Mouse (Mus musculus) WW6 (cell line): ENCODE results near the gene Ier5l.

Source experiments
- DNase-seq: peaks from one replicate; pipeline ENCODE4 v3.0.0-alpha.2; 2013; ENCODE audit warnings: low read depth, low spot score

The Ier5l gene

GRCm38 (mm10) chr2:30474039-30474438, at the start of gene Ier5l:
Gene Ier5l, minus strand, starts transcription at chr2:30474219.
- peak; percentile 85 for DNase-seq

GRCm38 (mm10) chr2:30523727-30524126, 49.7 kb upstream of the Ier5l start:
- DNase-seq = no peak

DNA sequence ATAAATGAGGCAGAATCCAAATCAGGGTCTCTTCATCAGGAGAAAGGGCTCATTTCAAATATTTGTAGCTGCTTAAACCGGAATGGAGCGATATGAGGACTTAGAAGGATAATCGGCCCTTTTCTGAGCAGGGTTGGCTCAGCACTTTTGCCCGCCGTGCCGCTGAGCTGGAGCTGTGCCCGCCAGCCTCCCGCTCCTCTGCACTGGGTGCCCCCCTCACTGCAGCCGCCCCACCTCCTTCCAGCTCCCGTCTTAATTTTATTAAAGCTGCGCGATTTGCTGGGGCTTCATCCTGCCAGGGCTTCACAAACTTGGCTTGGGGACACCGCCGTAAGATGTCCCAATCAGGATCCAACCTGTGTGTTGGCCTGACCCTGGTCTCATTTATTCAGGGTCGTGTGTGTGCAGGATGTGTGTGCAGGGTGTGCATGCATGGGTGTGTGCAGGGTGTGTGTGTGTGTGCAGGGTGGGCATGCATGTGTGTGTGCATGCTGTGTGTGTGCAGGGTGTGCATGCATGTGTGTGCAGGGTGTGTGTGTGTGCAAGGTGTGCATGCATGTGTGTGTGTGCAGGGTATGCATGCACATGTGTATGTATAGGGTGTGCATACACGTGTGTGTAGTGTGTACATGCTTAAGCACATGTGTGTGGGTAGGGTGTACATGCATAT, 36.8 kb upstream of the Ier5l start:
- DNase-seq = no peak

- no peak for DNase-seq
These were observed 33.2 kb upstream of the Ier5l start for GRCm38 (mm10) chr2:30507138-30507727.

DNA sequence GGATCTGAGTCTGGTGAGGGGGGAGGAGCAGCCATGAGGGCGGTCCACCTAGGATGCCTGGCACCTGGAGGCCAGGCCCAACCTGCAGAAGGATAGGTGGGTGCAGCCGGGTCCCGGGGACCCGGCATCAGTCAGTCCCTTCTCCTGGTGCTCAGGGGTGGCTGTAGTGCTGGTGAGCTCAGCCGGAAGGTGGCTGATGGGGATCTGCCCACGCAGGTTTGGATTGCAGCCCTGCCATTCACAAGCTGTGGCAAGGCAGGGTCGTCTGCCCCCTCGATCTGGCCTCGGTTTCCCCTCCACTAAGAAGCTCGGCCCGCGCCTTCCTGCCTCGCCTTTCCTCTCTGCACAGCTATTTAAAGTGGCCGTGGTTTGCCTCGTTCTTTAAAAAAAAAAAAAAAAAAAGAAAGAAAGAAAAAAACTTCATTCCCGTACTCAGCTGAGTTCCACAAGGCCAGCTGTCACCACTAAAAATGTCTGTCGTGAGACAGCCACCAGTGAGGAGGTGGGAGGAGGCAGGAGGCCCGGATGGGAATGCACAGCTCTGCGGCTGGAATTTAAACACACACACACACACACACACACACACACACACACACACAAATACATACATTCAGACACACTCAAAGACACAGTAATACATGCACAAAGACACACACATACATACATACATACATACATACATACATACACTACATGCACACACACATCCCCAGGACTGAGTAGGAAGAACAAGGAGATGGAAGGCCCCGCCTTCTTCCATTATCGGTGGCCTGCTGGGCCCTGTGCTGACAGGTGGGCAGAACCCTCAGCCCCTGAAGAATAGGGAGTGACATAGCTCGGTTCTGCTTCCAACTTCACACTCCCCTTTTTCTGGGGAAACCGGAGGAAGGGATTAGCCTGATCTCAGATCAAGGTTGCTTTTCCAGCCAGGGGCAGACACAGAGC, 29.9 kb upstream of the Ier5l start:
- no peak for DNase-seq

DNA sequence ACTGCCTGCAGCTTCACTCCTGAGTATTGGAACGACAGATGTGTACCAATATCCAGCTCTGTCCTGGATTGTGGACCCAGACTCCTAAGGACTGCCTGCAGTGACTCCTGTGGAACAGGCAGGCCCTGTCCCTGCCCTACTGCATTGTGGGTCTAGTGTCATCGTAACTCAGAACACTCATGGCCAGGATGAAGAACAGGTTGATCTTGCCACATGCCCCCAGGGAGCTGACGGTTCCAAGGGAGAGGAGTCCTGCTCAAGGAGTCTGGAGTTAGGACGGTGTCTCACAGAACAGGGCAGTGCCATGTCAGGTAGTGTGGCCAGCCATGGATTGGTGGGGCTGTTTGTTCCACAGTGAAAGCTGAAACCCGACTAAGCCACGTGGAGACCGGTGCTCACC, 27.7 kb upstream of the Ier5l start:
- DNase-seq = no peak

GRCm38 (mm10) chr2:30495909-30496861, 22.2 kb upstream of the Ier5l start:
- DNase-seq = peak; percentile 26

GRCm38 (mm10) chr2:30495000-30495908, 21.2 kb upstream of the Ier5l start:
- no peak for DNase-seq

DNA sequence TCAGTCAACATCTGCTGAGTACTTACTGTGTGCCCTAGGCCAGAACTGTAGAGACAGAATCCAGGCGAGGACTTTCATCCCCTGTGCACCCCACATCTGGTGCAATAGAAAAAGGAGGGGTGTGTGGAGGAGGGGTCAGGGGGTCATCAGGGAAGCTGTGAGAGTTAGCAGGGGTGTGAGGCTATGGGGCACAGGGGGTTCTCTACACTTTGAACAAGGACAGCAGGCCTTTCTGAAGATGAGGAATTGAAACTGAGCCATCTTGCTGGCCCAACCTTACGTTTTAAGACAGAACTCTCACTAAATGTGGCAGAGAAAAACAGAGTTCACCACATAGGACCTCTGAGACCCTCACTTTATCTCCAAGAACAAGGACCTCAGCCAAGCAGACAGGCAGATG, 16.4 kb upstream of the Ier5l start:
- no peak for DNase-seq

DNA sequence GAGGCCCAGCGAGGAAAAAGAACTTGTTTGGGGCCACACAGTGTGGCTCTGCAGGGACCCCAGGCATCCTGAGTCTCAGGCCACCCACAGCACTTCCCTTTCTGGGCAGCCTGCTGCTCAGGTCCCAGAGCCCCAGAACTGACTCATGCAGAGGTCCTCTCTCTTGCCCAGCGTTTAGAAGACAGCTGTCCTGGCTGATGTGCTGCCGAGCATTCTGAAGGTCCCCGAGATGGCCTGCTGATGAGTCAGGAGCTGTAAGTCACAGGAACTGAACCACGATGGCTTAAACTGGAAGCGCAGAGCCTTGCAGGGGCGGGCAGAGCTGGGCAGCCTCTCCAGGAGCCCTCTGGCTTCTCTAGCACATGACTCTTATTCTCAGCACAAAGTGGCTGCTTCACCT, 13.6 kb upstream of the Ier5l start:
- no peak for DNase-seq

DNA sequence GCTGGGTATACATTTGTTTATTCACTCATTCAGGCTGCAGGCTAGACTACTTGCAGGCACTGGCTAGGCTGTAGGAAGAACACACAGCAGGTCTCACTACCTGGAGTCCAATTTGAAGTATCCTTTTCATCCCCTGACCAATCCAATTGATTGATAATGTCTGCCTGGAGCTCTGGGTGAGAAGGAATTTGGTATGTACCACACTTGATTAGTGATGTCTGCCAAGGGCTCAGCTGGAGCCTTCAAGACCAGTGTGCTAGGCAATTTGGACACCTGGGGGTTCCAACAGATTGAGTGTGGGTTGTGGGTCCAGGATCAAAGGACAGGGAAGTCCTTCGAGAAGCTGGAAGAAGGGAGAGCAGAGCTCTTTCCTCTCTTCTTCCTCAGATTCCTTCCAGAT, 4.5 kb upstream of the Ier5l start:
- no peak for DNase-seq

- no peak for DNase-seq
These were observed 2.2 kb upstream of the Ier5l start for GRCm38 (mm10) chr2:30476241-30476640.

DNA sequence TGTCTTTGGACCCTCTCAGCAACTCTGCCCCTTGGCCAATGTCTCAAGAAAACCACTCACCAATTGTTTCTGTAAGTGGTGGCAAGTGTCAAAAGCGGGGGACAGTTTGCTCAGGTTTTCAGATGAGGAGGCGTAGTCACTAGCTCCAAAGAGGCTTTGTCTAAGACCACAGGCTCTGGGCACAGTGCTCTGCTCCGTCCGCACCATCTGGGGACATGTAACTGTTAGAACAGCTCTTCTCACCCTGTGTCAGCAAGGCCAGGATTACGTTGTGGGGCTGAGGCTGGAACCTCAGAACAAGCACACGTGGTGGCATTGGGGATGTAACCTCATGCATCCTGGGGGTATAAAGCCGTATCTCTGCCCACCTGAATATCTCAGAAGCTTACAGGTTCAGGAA, 1.4 kb upstream of the Ier5l start:
- no peak for DNase-seq

GRCm38 (mm10) chr2:30474776-30475175, 757 bp upstream of the Ier5l start:
- DNase-seq = no peak

DNA sequence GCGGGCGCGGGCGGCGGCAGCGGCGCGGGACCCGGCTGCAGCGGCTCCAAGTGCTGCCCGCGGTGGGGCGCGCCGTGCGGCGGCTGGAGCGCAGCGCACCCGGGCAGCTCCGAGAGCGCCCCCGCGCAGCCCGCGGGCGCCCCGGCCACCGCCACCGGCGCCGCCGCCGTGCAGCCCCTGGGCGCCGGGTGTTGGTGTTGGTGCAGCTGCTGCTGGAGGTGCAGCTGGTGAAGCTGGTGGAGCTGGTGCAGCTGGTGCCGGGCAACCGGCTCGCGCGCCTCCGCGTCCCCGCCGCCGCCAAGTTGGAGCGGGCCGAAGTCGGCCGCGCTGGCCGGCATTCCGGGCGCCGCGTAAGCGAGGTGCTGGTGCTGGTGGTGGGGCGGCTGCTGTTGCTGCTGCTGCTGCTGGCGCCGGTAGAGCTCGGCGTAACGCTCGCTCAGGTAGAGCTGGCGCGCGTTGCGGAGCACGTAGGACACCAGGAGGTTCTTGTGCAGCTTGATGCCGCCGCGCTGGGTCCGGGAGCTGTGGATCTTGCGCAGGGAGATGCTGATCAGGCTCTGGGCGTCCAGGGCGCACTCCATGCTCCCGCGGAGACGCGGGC, 488 bp downstream of the Ier5l start:
- DNase-seq = no peak

DNA sequence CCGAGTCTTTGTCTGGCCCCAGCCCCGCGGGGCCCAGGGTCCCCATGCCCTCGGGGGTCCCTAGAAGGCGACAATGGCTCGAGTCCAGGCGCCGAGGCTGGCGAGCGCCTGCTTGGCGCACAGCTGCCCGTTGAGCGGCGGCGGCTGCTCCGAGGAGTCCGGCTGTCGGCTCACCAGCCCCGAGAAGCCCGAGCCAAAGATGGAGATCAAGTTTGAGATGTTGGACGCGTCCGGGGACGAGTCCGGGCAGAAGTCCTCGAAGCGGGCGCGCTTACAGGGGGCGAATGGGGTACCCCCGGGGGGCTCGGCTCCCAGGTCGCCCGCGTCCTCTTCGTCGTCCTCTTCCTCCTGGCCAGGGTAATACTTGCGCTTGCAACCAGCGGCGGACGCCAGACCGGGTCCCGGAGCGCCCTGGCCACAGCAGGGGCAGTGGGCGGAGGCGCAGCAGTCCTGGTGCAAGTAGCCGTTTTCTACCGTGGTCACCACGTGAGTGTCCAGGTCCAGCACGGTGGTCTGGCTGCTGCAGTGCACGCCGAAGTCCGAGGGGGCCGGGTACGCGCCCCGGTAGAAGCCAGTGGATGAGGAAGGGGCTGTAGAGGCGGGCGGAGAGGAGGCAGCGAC, 1.2 kb downstream of the Ier5l start:
- DNase-seq = no peak

DNA sequence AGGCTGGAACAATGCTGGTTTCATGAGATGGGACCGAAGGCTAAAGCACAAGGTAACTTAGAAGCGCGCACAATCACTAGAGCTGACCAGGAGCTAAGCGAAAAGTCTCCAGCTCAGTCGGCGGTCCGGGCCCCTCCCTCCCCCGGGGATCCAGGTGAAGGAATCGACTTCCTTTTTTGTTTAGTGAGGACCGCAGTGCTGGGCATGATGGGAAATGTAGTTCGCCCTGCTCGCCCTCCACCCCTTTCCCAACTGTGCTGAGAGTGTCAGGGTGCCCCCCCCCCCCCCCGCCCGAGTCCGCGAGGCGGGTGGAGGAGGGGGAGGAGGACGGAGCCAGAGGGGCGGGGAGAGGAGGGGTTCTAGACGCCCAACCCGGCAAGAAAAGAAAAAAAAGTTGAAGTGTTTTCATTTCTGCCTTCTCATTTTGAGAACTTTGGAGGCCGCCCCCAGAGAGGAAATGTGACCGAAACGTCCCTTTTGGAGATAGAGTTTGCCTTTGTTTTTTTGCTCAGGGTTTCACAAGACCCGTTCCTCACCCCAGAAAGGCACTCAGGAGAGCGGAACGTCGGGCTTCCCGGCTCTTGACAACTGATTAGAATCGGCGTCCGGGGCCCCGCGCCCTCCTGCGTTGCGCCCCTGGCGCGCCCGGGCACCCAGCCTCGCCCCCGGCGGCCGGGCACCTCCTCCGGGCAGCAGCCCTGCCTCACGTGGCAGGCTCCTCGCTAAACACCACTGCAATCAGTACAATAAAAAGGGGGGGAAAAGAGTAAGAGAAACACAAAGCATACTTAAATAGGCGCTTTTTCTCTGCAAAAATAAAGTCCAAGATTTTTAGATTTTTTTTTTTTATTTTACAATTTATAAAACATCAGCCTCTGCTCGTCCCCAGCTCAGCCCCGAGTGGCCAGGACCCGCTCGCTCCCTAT, 2.0 kb downstream of the Ier5l start:
- DNase-seq = no peak

DNA sequence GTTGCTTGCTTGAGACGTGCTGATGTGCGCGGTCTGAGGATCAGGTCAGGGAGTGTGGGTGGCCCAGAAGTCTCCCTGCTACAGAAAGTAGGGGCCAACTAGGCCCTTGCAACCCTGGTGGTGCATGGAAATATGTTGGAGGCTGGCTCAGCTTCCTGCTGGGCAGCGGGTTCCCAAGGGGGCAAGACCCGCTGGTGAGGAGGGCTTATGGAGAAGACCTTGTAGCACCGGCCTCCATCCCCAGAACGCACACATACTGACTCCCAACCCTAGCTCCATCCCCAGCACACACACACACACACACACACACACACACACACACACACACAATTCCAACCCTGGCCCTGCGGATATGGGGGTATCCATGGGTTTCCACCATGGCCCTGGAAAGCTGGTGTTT, 3.0 kb downstream of the Ier5l start:
- DNase-seq = no peak
